Mouse (Mus musculus): ENCODE measurements around the gene Vpreb2. TPM values are rescaled to one million over a fixed set of nuclear protein-coding genes. Genes with fewer than 3 reads are reported as not detected.

The Vpreb2 gene
- polyA plus RNA-seq, 1 experiment, result not detected

- no peak overlapping the region for H3K4me2 ChIP-seq (ENCODE audit: low read depth)
- peaks cover 3% of the 10 kb centered on the region for H3K27me3 ChIP-seq (ENCODE audit: control insufficient read depth, insufficient read depth, insufficient read length)
- H3K36me3 ChIP-seq (ENCODE audit: control insufficient read depth, insufficient read depth), result no peaks in the 10 kb centered on the region
- TF ChIP-seq MYOG (IDR thresholded peaks at IDR 0.05; ENCODE audit: control insufficient read depth in 1 of 3, insufficient read depth in 1 of 3, insufficient read length in 2 of 3, low read depth in 2 of 3), result no peak
- no peak for TF ChIP-seq USF1 (IDR thresholded peaks at IDR 0.05; ENCODE audit: low read depth)
- no peak for TF ChIP-seq TCF3 (IDR thresholded peaks at IDR 0.05; ENCODE audit: insufficient read length, low read depth)
- no peak for TF ChIP-seq TCF12 (IDR thresholded peaks at IDR 0.05; ENCODE audit: insufficient read depth, poor library complexity, severe bottlenecking)
- no peak for TF ChIP-seq POLR2A (IDR thresholded peaks at IDR 0.05; ENCODE audit: insufficient read length, low read depth)
- TF ChIP-seq MAX (IDR thresholded peaks at IDR 0.05; ENCODE audit: low read depth), result no peak
- TF ChIP-seq MYOD1 (IDR thresholded peaks at IDR 0.05; ENCODE audit: control insufficient read depth in 1 of 3, insufficient read length in 2 of 3, low read depth in 2 of 3), result no peak
- no peak for TF ChIP-seq CEBPB (IDR thresholded peaks at IDR 0.05; ENCODE audit: insufficient read depth, poor library complexity, severe bottlenecking)
- TF ChIP-seq SRF (IDR thresholded peaks at IDR 0.05; ENCODE audit: control insufficient read depth, insufficient read length, low read depth), result no peak
- no peak for TF ChIP-seq REST (IDR thresholded peaks at IDR 0.05; ENCODE audit: insufficient read depth, insufficient read length)
- no peak for TF ChIP-seq POLR2AphosphoS2 (IDR thresholded peaks at IDR 0.05; ENCODE audit: insufficient read length, low read depth)
- TF ChIP-seq E2F4 (IDR thresholded peaks at IDR 0.05; ENCODE audit: insufficient read depth), result no peak
- no peak overlapping the region for H3K4me3 ChIP-seq
- H3ac ChIP-seq (ENCODE audit: control insufficient read depth, insufficient read length), result no peak overlapping the region
- H3K79me2 ChIP-seq (ENCODE audit: control insufficient read depth, insufficient read depth), result no peaks in the 10 kb centered on the region
These were observed 47.1 kb downstream of the Vpreb2 start for GRCm38 (mm10) chr16:18027371-18027770.

Other genes starting within 250 kb of the Vpreb2 start
- 42.9 TPM for gene Med15, start 247.5 kb upstream of the Vpreb2 start, polyA plus RNA-seq (2012; fragmentation: generic; extraction: Trizol)
- gene Klhl22, start 220.8 kb upstream of the Vpreb2 start, polyA plus RNA-seq (2012; fragmentation: generic; extraction: Trizol), result 107 TPM
- 25.9 TPM for gene Scarf2, start 183.1 kb upstream of the Vpreb2 start, polyA plus RNA-seq (2012; fragmentation: generic; extraction: Trizol)
- gene B830017H08Rik, start 147.3 kb upstream of the Vpreb2 start, polyA plus RNA-seq (2012; fragmentation: generic; extraction: Trizol), result 0.02 TPM
- 1.2 TPM for gene Car15, start 142.1 kb upstream of the Vpreb2 start, polyA plus RNA-seq (2012; fragmentation: generic; extraction: Trizol)
- 0.08 TPM for gene Gm20518, start 88.8 kb upstream of the Vpreb2 start, polyA plus RNA-seq (2012; fragmentation: generic; extraction: Trizol)
- 0.07 TPM for gene Tssk1, start 86.2 kb upstream of the Vpreb2 start, polyA plus RNA-seq (2012; fragmentation: generic; extraction: Trizol)
- 42.8 TPM for gene Dgcr2, start 81.9 kb upstream of the Vpreb2 start, polyA plus RNA-seq (2012; fragmentation: generic; extraction: Trizol)
- 0.07 TPM for gene Tssk2, start 81.8 kb upstream of the Vpreb2 start, polyA plus RNA-seq (2012; fragmentation: generic; extraction: Trizol)
- 17.4 TPM for gene Ess2, start 69.1 kb upstream of the Vpreb2 start, polyA plus RNA-seq (2012; fragmentation: generic; extraction: Trizol)
- gene Gsc2, start 65.4 kb upstream of the Vpreb2 start, polyA plus RNA-seq (2012; fragmentation: generic; extraction: Trizol), result not detected
- 72.5 TPM for gene Slc25a1, start 52.2 kb upstream of the Vpreb2 start, polyA plus RNA-seq (2012; fragmentation: generic; extraction: Trizol)
- 67.2 TPM for gene Dgcr6, start 72.4 kb downstream of the Vpreb2 start, polyA plus RNA-seq (2012; fragmentation: generic; extraction: Trizol)
- 3.0 TPM for gene Prodh, start 109.8 kb downstream of the Vpreb2 start, polyA plus RNA-seq (2012; fragmentation: generic; extraction: Trizol)
- gene Rtn4r, start 147.2 kb downstream of the Vpreb2 start, polyA plus RNA-seq (2012; fragmentation: generic; extraction: Trizol), result 0.26 TPM
- not detected for gene Ccdc188, start 237.5 kb downstream of the Vpreb2 start, polyA plus RNA-seq (2012; fragmentation: generic; extraction: Trizol)